Mouse (Mus musculus) testis, postnatal 14 days (tissue): ENCODE results near the gene Cmtm2b.

Experiments
- DNase-seq: peaks from one replicate; pipeline ENCODE4 v3.0.0; 2021; ENCODE audit warnings: low spot score

Cmtm2b gene

GRCm38 (mm10) chr8:104342426-104342825 lies 20.4 kb downstream of the Cmtm2b start:
- no peak for DNase-seq

- peak; percentile 55 for DNase-seq
Measured at GRCm38 (mm10) chr8:104343957-104344356, 21.9 kb downstream of the Cmtm2b start.

GRCm38 (mm10) chr8:104344622-104345021 lies 22.6 kb downstream of the Cmtm2b start:
- DNase-seq: no peak

GRCm38 (mm10) chr8:104346706-104347105 lies 24.7 kb downstream of the Cmtm2b start:
- DNase-seq: no peak

GRCm38 (mm10) chr8:104348971-104349370 lies 26.9 kb downstream of the Cmtm2b start:
- no peak for DNase-seq

GRCm38 (mm10) chr8:104350047-104350446 lies 28.0 kb downstream of the Cmtm2b start:
- no peak for DNase-seq

GRCm38 (mm10) chr8:104353186-104353585 lies 31.2 kb downstream of the Cmtm2b start:
- DNase-seq: no peak

GRCm38 (mm10) chr8:104354504-104354903 lies 32.5 kb downstream of the Cmtm2b start:
- no peak for DNase-seq

GRCm38 (mm10) chr8:104358637-104359036 lies 36.6 kb downstream of the Cmtm2b start:
- no peak for DNase-seq

GRCm38 (mm10) chr8:104359778-104360456 lies 37.9 kb downstream of the Cmtm2b start:
- DNase-seq: no peak

GRCm38 (mm10) chr8:104365695-104366094 lies 43.7 kb downstream of the Cmtm2b start:
- DNase-seq: no peak

GRCm38 (mm10) chr8:104367398-104367797 lies 45.4 kb downstream of the Cmtm2b start:
- no peak for DNase-seq

- no peak for DNase-seq
Measured at GRCm38 (mm10) chr8:104369591-104369990, 47.6 kb downstream of the Cmtm2b start.

GRCm38 (mm10) chr8:104370071-104370470 lies 48.0 kb downstream of the Cmtm2b start:
- DNase-seq: no peak

- no peak for DNase-seq
Measured at GRCm38 (mm10) chr8:104371121-104371520, 49.1 kb downstream of the Cmtm2b start.

- no peak for DNase-seq
Measured at GRCm38 (mm10) chr8:104373779-104374178, 51.7 kb downstream of the Cmtm2b start.

- no peak for DNase-seq
Measured at GRCm38 (mm10) chr8:104374269-104374668, 52.2 kb downstream of the Cmtm2b start.

GRCm38 (mm10) chr8:104374864-104375846 lies 53.1 kb downstream of the Cmtm2b start:
- no peak for DNase-seq

GRCm38 (mm10) chr8:104375959-104376358 lies 53.9 kb downstream of the Cmtm2b start:
- DNase-seq: no peak

GRCm38 (mm10) chr8:104376669-104377068 lies 54.6 kb downstream of the Cmtm2b start:
- no peak for DNase-seq

GRCm38 (mm10) chr8:104379301-104379836 lies 57.3 kb downstream of the Cmtm2b start:
- no peak for DNase-seq

- DNase-seq: no peak
Measured at GRCm38 (mm10) chr8:104380269-104380668, 58.2 kb downstream of the Cmtm2b start.
